Mouse (Mus musculus) hindbrain, embryonic 16.5 days (tissue): ENCODE measurements around the gene Vmn1r166. TPM values are rescaled to one million over a fixed set of nuclear protein-coding genes. Genes with fewer than 3 reads are reported as not detected.
"Not testable (repeated sequence)": the region's sequence is repeated elsewhere in the genome, so short reads cannot be mapped to it uniquely, and the experiment has no call there.

Experiments used
- ATAC-seq: fragments of 200-750 bp; cut with Nextera tagmentation; 2 replicates; pipeline ENCODE4 v1.8.0; 2017; ENCODE audit warnings: moderate TSS enrichment, moderate library complexity
- H3K27ac ChIP-seq: fragments of 300-500 bp; sonication (generic); 2 replicates; pipeline ENCODE4 v1.5.1; 2014; ENCODE audit warnings: low read depth, mild to moderate bottlenecking, control low read depth, low read length, moderate library complexity
- H3K27me3 ChIP-seq: fragments of 300-500 bp; sonication (generic); replicated peaks from 2 replicates; pipeline ENCODE4 v1.6.1; 2014; ENCODE audit warnings: low read length; ENCODE audit not compliant: control insufficient read depth, insufficient read depth
- H3K36me3 ChIP-seq: fragments of 300-500 bp; sonication (generic); 2 replicates; pipeline ENCODE4 v1.6.1; 2014; ENCODE audit warnings: mild to moderate bottlenecking, low read length, moderate library complexity, mixed read lengths; ENCODE audit not compliant: control insufficient read depth, insufficient read depth
- H3K4me1 ChIP-seq: fragments of 300-500 bp; sonication (generic); 2 replicates; pipeline ENCODE4 v1.6.1; 2014; ENCODE audit warnings: low read depth, low read length; ENCODE audit not compliant: control insufficient read depth, insufficient read depth
- H3K4me2 ChIP-seq: fragments of 300-500 bp; sonication (generic); 2 replicates; pipeline ENCODE4 v1.6.1; 2014; ENCODE audit warnings: mild to moderate bottlenecking, low read length, control low read depth, moderate library complexity
- H3K4me3 ChIP-seq: fragments of 300-500 bp; sonication (generic); 2 replicates; pipeline ENCODE4 v1.5.1; 2014; ENCODE audit warnings: mild to moderate bottlenecking, low read length, control low read depth, moderate library complexity
- H3K9ac ChIP-seq: fragments of 300-500 bp; sonication (generic); 2 replicates; pipeline ENCODE4 v1.6.1; 2014; ENCODE audit warnings: low read depth, mild to moderate bottlenecking, control low read depth, low read length, moderate library complexity
- H3K9me3 ChIP-seq: fragments of 300-500 bp; sonication (generic); 2 replicates; pipeline ENCODE4 v1.6.1; 2014; ENCODE audit warnings: mild to moderate bottlenecking, low read length, moderate library complexity; ENCODE audit not compliant: control insufficient read depth
- WGBS: fragments of 180-500 bp; shearing (Covaris S2); extraction: QIAGEN DNeasy Blood & Tissue Kit; methylation state at CpG from one replicate; pipeline ENCODE4 v1.1.7; 2014; 5-methylcytosine and 5-hydroxymethylcytosine counted together
- polyA plus RNA-seq: library from polyadenylated mRNA; unstranded; fragments of >200 nt; fragmentation: Nextera tagmentation; extraction: Ambion mirVana; gene quantifications from 2 replicates; pipeline ENCODE4 v1.2.1, GENCODE M21; 2015

Vmn1r166 gene
- not detected in 2 replicates for polyA plus RNA-seq

DNA sequence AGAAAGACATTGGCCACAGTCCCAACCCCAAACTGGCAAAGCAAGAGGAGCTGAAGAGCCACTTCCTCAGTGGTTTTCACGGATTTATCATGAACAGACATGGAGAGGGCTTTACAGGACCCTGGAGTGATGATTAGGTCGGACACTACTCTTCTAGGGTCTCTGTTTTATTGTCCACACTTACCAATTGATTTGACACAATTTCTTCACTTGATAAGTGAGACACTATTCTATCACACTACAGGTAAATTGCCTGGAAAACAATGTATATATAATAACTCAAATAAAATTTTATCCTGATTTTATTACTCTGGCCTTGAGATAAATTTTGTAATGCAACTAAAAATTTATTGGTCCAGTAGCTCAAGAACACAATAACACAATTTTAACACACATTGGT is at the start of gene Vmn1r166:
Gene Vmn1r166, minus strand, starts transcription at position 101 of the 400 bp plus-strand sequence.
- not testable (repeated sequence) for H3K4me3 ChIP-seq, ATAC-seq, H3K9me3 ChIP-seq, H3K36me3 ChIP-seq, H3K27me3 ChIP-seq, H3K9ac ChIP-seq, H3K27ac ChIP-seq, H3K4me1 ChIP-seq, H3K4me2 ChIP-seq
- no CpG with 5 or more reads among the region's 2 CpGs for WGBS

DNA sequence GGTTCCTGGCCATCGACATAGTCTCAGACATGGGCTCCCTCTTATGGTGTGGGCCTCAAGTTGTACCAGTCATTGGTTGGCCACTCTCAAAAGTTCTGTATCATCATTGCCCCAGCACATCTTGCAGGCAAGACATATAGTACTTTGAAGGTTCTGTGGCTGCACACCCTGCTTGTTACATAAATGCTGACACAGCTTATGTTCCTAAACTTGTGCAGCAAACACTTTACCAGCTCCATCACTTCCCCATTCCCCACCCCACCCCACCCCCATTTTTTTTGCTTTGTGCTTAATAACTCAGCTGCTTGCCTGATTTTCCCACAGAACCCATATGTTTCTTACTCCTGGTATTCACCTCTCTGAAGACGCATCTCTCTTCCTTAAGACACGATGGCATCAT is 49.4 kb upstream of the Vmn1r166 start, which contains the start of gene Nlrp4e:
Gene Nlrp4e, plus strand, starts transcription at position 301 of the 400 bp plus-strand sequence.
- ATAC-seq, H3K4me3 ChIP-seq: not testable (repeated sequence)
- 94% methylated on average over 3 of the region's 3 CpGs for WGBS

DNA sequence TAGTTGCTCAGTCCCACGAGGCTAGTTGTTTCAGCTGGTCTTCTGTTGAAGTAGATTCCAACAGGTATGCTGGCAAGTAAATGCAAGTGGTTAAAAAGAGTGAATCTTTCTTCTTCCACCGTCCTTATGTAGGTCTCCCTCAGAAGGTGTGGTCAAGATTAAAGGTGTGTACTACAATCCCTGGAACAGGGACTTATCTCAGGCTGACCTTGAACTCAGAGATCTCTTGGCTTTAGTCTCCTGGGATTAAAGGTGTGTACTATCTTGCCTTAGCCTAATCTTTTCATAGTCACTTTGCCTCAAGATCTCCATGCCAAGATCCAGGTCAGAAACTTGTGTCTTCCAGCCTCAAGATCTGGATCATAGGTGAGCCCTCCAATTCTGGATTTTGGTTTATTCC is 27.3 kb upstream of the Vmn1r166 start, which contains the start of gene Gm6902:
Gene Gm6902, minus strand, starts transcription at position 101 of the 400 bp plus-strand sequence.
- not testable (repeated sequence) for H3K27me3 ChIP-seq, H3K4me1 ChIP-seq, H3K27ac ChIP-seq, H3K9me3 ChIP-seq, H3K4me3 ChIP-seq, H3K9ac ChIP-seq, H3K4me2 ChIP-seq, ATAC-seq, H3K36me3 ChIP-seq
- WGBS, result no CpG with 5 or more reads among the region's 2 CpGs

More for the DNA sequence above, 49.4 kb upstream of the Vmn1r166 start, which contains the start of gene Nlrp4e:
- H3K36me3 ChIP-seq, H3K4me1 ChIP-seq, H3K27me3 ChIP-seq, H3K9me3 ChIP-seq, H3K4me2 ChIP-seq, H3K9ac ChIP-seq, H3K27ac ChIP-seq: not testable (repeated sequence)

- not testable (repeated sequence) for H3K27me3 ChIP-seq, H3K4me2 ChIP-seq, H3K36me3 ChIP-seq, H3K9me3 ChIP-seq, H3K27ac ChIP-seq, H3K9ac ChIP-seq, H3K4me3 ChIP-seq, H3K4me1 ChIP-seq, ATAC-seq
- no CpG with 5 or more reads among the region's 3 CpGs for WGBS
These were observed 34.5 kb downstream of the Vmn1r166 start, which contains the start of gene Vmn1r165 for GRCm38 (mm10) chr7:23217032-23217431. Gene Vmn1r165, plus strand, starts transcription at chr7:23217332.

Other genes starting within 250 kb of the Vmn1r166 start
- gene Gm4216, start 231.8 kb downstream of the Vmn1r166 start, polyA plus RNA-seq, result not detected in 2 replicates
- not detected in 2 replicates for gene Vmn1r163, start 196.1 kb downstream of the Vmn1r166 start, polyA plus RNA-seq
- not detected in 2 replicates for gene Gm8720, start 184.2 kb downstream of the Vmn1r166 start, polyA plus RNA-seq
- gene Gm10662, start 107.2 kb downstream of the Vmn1r166 start, polyA plus RNA-seq, result not detected in 2 replicates
- not detected in 2 replicates for gene Vmn1r165, start 34.4 kb downstream of the Vmn1r166 start, polyA plus RNA-seq
- gene Gm6902, start 27.2 kb upstream of the Vmn1r166 start, polyA plus RNA-seq, result not detected in 2 replicates
- not detected in 2 replicates for gene Nlrp4e, start 49.5 kb upstream of the Vmn1r166 start, polyA plus RNA-seq
- not detected in 2 replicates for gene Nlrp5, start 134.2 kb upstream of the Vmn1r166 start, polyA plus RNA-seq